Mouse (Mus musculus) MEL (cell line): ENCODE data around the gene Itpk1. TPM values are rescaled to one million over a fixed set of nuclear protein-coding genes. Genes with fewer than 3 reads are reported as not detected.

ENCODE experiments used
- DNase-seq: peaks from one replicate; pipeline ENCODE4 v3.0.0; 2011; ENCODE audit warnings: low read depth, low spot score
- H3K27ac ChIP-seq: 2 replicates; pipeline ENCODE4 v1.5.1; 2012; ENCODE audit warnings: low read depth, mild to moderate bottlenecking, control low read depth, low read length, moderate library complexity; ENCODE audit not compliant: control insufficient read depth
- H3K27me3 ChIP-seq, 2 experiments: fragments of 150-350 bp in 1 of 2; sonication (generic) in 1 of 2; 2 replicates each; pipeline ENCODE4 v1.6.1; 2012; ENCODE audit warnings: low read length in 2 of 2, mild to moderate bottlenecking in 2 of 2, improper control_type of control experiment in 1 of 2, moderate library complexity in 1 of 2; ENCODE audit not compliant: insufficient read depth in 2 of 2, control insufficient read depth in 1 of 2
- H3K36me3 ChIP-seq, 2 experiments: 2 replicates each; pipeline ENCODE4 v1.6.1; 2012 to 2014; ENCODE audit warnings: low read length in 2 of 2, improper control_type of control experiment in 1 of 2, inconsistent platforms in 1 of 2, mild to moderate bottlenecking in 1 of 2; ENCODE audit not compliant: insufficient read depth in 2 of 2, control insufficient read depth in 1 of 2
- H3K4me1 ChIP-seq, 2 experiments: fragments of 150-350 bp in 1 of 2; sonication (generic) in 1 of 2; 2 replicates each; pipeline ENCODE4 v1.6.1; 2012; ENCODE audit warnings: low read length in 2 of 2, improper control_type of control experiment in 1 of 2, mild to moderate bottlenecking in 1 of 2; ENCODE audit not compliant: insufficient read depth in 2 of 2, control insufficient read depth in 1 of 2
- H3K4me3 ChIP-seq, 2 experiments: fragments of 150-350 bp in 1 of 2; sonication (generic) in 1 of 2; 2 replicates each; pipeline ENCODE4 v1.5.1; 2012; ENCODE audit warnings: low read depth in 2 of 2, low read length in 2 of 2, mild to moderate bottlenecking in 2 of 2, moderate library complexity in 2 of 2, control low read depth in 1 of 2, improper control_type of control experiment in 1 of 2; ENCODE audit not compliant: control insufficient read depth in 1 of 2, insufficient read depth in 1 of 2
- H3K79me2 ChIP-seq: 2 replicates; pipeline ENCODE4 v1.6.1; 2012; ENCODE audit warnings: mild to moderate bottlenecking, low read length, moderate library complexity; ENCODE audit not compliant: control insufficient read depth, poor library complexity, insufficient read depth
- H3K9ac ChIP-seq: 2 replicates; pipeline ENCODE4 v1.6.1; 2012; ENCODE audit warnings: low read depth, mild to moderate bottlenecking, control low read depth, low read length, moderate library complexity; ENCODE audit not compliant: control insufficient read depth, poor library complexity, severe bottlenecking
- H3K9me3 ChIP-seq: fragments of 150-350 bp; sonication (generic); replicated peaks from 2 replicates; pipeline ENCODE4 v1.6.1; 2012; ENCODE audit warnings: mild to moderate bottlenecking, low read length, improper control_type of control experiment, moderate library complexity; ENCODE audit not compliant: insufficient read depth
- CHD1 ChIP-seq: IDR thresholded peaks from 2 replicates; pipeline ENCODE4 v1.6.1; 2012; ENCODE audit warnings: low read depth, mild to moderate bottlenecking, inconsistent platforms, low read length, improper control_type of control experiment
- CHD2 ChIP-seq: IDR thresholded peaks from 2 replicates; pipeline ENCODE4 v1.6.1; 2011; ENCODE audit warnings: low read length, improper control_type of control experiment
- CTCF ChIP-seq, 3 experiments: IDR thresholded peaks in 2 of 3; conservative IDR thresholded peaks in 1 of 3; 2 replicates each; pipeline ENCODE4 v1.5.1; 2011 to 2012; ENCODE audit warnings: low read length in 3 of 3, low read depth in 2 of 3, mild to moderate bottlenecking in 2 of 3, improper control_type of control experiment in 1 of 3, inconsistent platforms in 1 of 3, mixed read lengths in 1 of 3, moderate library complexity in 1 of 3; ENCODE audit not compliant: control insufficient read depth in 1 of 3, insufficient read depth in 1 of 3, poor library complexity in 1 of 3, severe bottlenecking in 1 of 3
- E2F4 ChIP-seq: IDR thresholded peaks from 2 replicates; pipeline ENCODE4 v1.6.1; 2011; ENCODE audit warnings: low read depth, low read length, improper control_type of control experiment, borderline replicate concordance
- ELF1 ChIP-seq: IDR thresholded peaks from 2 replicates; pipeline ENCODE4 v1.6.1; 2014; ENCODE audit warnings: low read depth, mild to moderate bottlenecking, inconsistent platforms, low read length, improper control_type of control experiment, moderate library complexity
- ETS1 ChIP-seq: IDR thresholded peaks from 2 replicates; pipeline ENCODE4 v1.6.1; 2012; ENCODE audit warnings: low read depth, mild to moderate bottlenecking, inconsistent platforms, low read length, improper control_type of control experiment, moderate library complexity
- GABPA ChIP-seq: IDR thresholded peaks from 2 replicates; pipeline ENCODE4 v1.6.1; 2012; ENCODE audit warnings: low read depth, mild to moderate bottlenecking, inconsistent platforms, low read length, improper control_type of control experiment, moderate library complexity
- KAT2A ChIP-seq: conservative IDR thresholded peaks from 2 replicates; pipeline ENCODE4 v1.6.1; 2012; ENCODE audit warnings: low read depth, low read length, improper control_type of control experiment, inconsistent platforms
- MYC ChIP-seq: IDR thresholded peaks from 2 replicates; pipeline ENCODE4 v1.6.1; 2011; ENCODE audit warnings: low read depth, mild to moderate bottlenecking, low read length, improper control_type of control experiment, moderate library complexity
- NRF1 ChIP-seq: IDR thresholded peaks from 2 replicates; pipeline ENCODE4 v1.6.1; 2014; ENCODE audit warnings: low read depth, mild to moderate bottlenecking, inconsistent platforms, low read length, improper control_type of control experiment, moderate library complexity; ENCODE audit not compliant: poor library complexity, insufficient read depth, severe bottlenecking
- POLR2AphosphoS2 ChIP-seq: IDR thresholded peaks from 2 replicates; pipeline ENCODE4 v1.6.1; 2011; ENCODE audit warnings: low read length, improper control_type of control experiment
- POLR2AphosphoS5 ChIP-seq: IDR thresholded peaks from 2 replicates; pipeline ENCODE4 v1.6.1; 2012; ENCODE audit warnings: low read depth, borderline replicate concordance, mild to moderate bottlenecking, inconsistent platforms, low read length, moderate library complexity, mixed read lengths
- RAD21 ChIP-seq: IDR thresholded peaks from 2 replicates; pipeline ENCODE4 v1.6.1; 2011; ENCODE audit warnings: mild to moderate bottlenecking, low read depth, low read length, improper control_type of control experiment
- RCOR1 ChIP-seq: IDR thresholded peaks from 2 replicates; pipeline ENCODE4 v1.6.1; 2012; ENCODE audit warnings: low read depth, mild to moderate bottlenecking, inconsistent platforms, low read length, improper control_type of control experiment
- SMC3 ChIP-seq: IDR thresholded peaks from 2 replicates; pipeline ENCODE4 v1.6.1; 2011; ENCODE audit warnings: low read depth, low read length, improper control_type of control experiment
- TBP ChIP-seq: IDR thresholded peaks from 2 replicates; pipeline ENCODE4 v1.8.0; 2011; ENCODE audit warnings: low read depth, low read length, improper control_type of control experiment
- TCF12 ChIP-seq: IDR thresholded peaks from 2 replicates; pipeline ENCODE4 v1.6.1; 2014; ENCODE audit warnings: low read depth, mild to moderate bottlenecking, inconsistent platforms, low read length, improper control_type of control experiment, moderate library complexity
- USF1 ChIP-seq: IDR thresholded peaks from 2 replicates; pipeline ENCODE4 v1.6.1; 2014; ENCODE audit warnings: low read depth, mild to moderate bottlenecking, inconsistent platforms, low read length, improper control_type of control experiment, moderate library complexity
- USF2 ChIP-seq, 2 experiments: IDR thresholded peaks; 2 replicates each; pipeline ENCODE4 v1.6.1; 2011 to 2012; ENCODE audit warnings: improper control_type of control experiment in 2 of 2, low read length in 2 of 2, borderline replicate concordance in 1 of 2, inconsistent platforms in 1 of 2, low read depth in 1 of 2, mild to moderate bottlenecking in 1 of 2; ENCODE audit not compliant: insufficient read depth in 1 of 2
- ZC3H11A ChIP-seq: IDR thresholded peaks from 2 replicates; pipeline ENCODE4 v1.6.1; 2012; ENCODE audit warnings: low read depth, mild to moderate bottlenecking, inconsistent platforms, low read length, improper control_type of control experiment
- ZNF384 ChIP-seq: IDR thresholded peaks from 2 replicates; pipeline ENCODE4 v1.6.1; 2012; ENCODE audit warnings: low read depth, mild to moderate bottlenecking, inconsistent platforms, low read length, improper control_type of control experiment
- polyA plus RNA-seq, 2 experiments: library from polyadenylated mRNA; stranded (reverse) in 1 of 2; unstranded in 1 of 2; fragments of >175 nt in 1 of 2; fragments of >200 nt in 1 of 2; gene quantifications; 2 replicates each; pipeline versions ENCODE4 v1.2.1 to v1.2.4; 2012; ENCODE audit warnings: low replicate concordance in 2 of 2, low read depth in 1 of 2; ENCODE audit not compliant: insufficient read length in 2 of 2, insufficient read depth in 1 of 2, missing spikeins in 1 of 2
- total RNA-seq: library from RNA; depleted of rRNA; stranded (reverse); fragments of 300-350 nt; gene quantifications from 2 replicates; pipeline ENCODE4 v1.2.3, GENCODE M21; 2012

Gene Itpk1
- total and polyA plus RNA-seq, 3 experiments: 12.0 to 25.7 TPM; not detected in 1

DNA sequence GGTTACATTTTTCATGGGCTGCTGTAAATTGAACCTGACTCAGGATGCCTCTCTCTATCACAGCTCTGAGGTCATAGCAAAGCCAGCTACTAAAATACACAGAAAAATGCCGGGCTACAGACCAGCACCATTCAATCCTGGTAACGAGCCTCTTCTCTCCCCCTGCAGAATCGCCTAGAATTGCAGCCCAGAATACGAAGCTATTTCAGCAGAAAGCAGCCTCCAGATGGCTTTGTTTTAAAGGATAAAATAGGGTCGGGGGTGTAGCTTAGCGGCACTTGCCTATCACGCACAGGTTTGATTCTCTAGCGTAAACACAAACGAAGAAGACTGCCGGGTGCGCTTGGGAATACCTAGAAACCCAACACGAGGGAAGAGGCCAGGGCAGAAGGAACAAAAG is 4.3 kb downstream of the Itpk1 start:
- H3K27ac ChIP-seq: no peak overlapping the region
- no peaks in the 10 kb centered on the region for H3K9me3 ChIP-seq
- DNase-seq: no peak
- H3K4me1 ChIP-seq: peaks cover 0 to 8% of the 10 kb centered on the region in 2 experiments; a peak in 2 of 4 replicates
- H3K79me2 ChIP-seq: peaks cover 33% of the 10 kb centered on the region
- H3K9ac ChIP-seq: no peak overlapping the region
- H3K27me3 ChIP-seq: no peaks in the 10 kb centered on the region
- no peak overlapping the region for H3K4me3 ChIP-seq
- TF ChIP-seq ZC3H11A (no peak), SMC3 (no peak), TCF12 (no peak)
- TF ChIP-seq, all 39 proteins: peak for 0
- H3K36me3 ChIP-seq: no peaks in the 10 kb centered on the region; a peak in 1 of 4 replicates

DNA sequence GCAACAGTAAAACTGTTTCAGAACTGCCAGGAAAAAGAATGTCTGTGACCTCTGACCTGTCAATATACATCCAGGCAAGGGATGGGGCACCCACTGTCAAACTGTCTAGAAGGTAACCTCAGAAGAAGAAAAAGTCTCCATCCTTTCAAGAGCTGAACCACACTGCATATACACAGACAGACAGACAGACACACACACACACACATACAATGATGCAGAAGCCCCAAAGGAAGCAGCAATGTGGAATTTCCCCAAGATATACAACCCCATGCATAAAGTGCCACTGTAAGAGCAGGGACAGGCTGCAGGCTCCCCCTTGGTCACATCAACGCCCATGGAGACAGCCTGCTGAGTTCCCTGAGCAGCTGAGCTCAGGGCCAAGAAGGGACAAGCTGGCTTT is 5.6 kb downstream of the Itpk1 start:
- Histone ChIP-seq H3K4me3 (no peak overlapping the region), H3K4me1 (peaks cover 0 to 8% of the 10 kb centered on the region in 2 experiments; a peak in 1 of 4 replicates), H3K9me3 (no peaks in the 10 kb centered on the region), H3K27me3 (no peaks in the 10 kb centered on the region), H3K9ac (no peak overlapping the region), H3K79me2 (peaks cover 26% of the 10 kb centered on the region), H3K36me3 (no peaks in the 10 kb centered on the region; a peak in 1 of 4 replicates), H3K27ac (no peak overlapping the region)
- no peak for TF ChIP-seq TBP
- no peak for TF ChIP-seq ZNF384
- TF ChIP-seq POLR2AphosphoS2: no peak
- no peak for TF ChIP-seq TCF12
- no peak for TF ChIP-seq CHD1
- TF ChIP-seq NRF1: no peak
- TF ChIP-seq POLR2AphosphoS5: no peak
- no peak for TF ChIP-seq USF1
- no peak for TF ChIP-seq GABPA
- no peak for TF ChIP-seq E2F4
- no peak for TF ChIP-seq ELF1
- no peak for TF ChIP-seq ETS1
- TF ChIP-seq RCOR1: no peak
- no peak for TF ChIP-seq RAD21
- TF ChIP-seq ZC3H11A: no peak
- no peak for TF ChIP-seq KAT2A
- TF ChIP-seq USF2 (IDR thresholded peaks at IDR 0.05; ENCODE audit: borderline replicate concordance in 1 of 2, insufficient read depth in 1 of 2, low read depth in 1 of 2, low read length in 2 of 2): no peak
- TF ChIP-seq CHD2: no peak
- TF ChIP-seq CTCF (IDR thresholded peaks at IDR 0.05 in 2 of 3, conservative IDR thresholded peaks at IDR 0.05 in 1 of 3; ENCODE audit: control insufficient read depth in 1 of 3, insufficient read depth in 1 of 3, low read depth in 2 of 3, low read length in 3 of 3, poor library complexity in 1 of 3, severe bottlenecking in 1 of 3): no peak
- TF ChIP-seq MYC: no peak
- DNase-seq: no peak
